Mouse (Mus musculus) embryonic fibroblast, embryonic 13.5 days (primary cell): ENCODE measurements around the gene 1700029P11Rik. TPM values are rescaled to one million over a fixed set of nuclear protein-coding genes. Genes with fewer than 3 reads are reported as not detected.
"Not testable (repeated sequence)": the region's sequence is repeated elsewhere in the genome, so short reads cannot be mapped to it uniquely, and the experiment has no call there.

Experiments
- H3K27ac ChIP-seq: 2 replicates; pipeline ENCODE4 v1.5.1; 2012; ENCODE audit warnings: low read length, control low read depth, inconsistent platforms; ENCODE audit not compliant: insufficient read depth
- H3K4me1 ChIP-seq: 2 replicates; pipeline ENCODE4 v1.6.1; 2011; ENCODE audit warnings: low read length; ENCODE audit not compliant: control insufficient read depth, insufficient read depth
- H3K4me3 ChIP-seq: 2 replicates; pipeline ENCODE4 v1.5.1; 2011; ENCODE audit warnings: mild to moderate bottlenecking, control low read depth, low read length; ENCODE audit not compliant: insufficient read depth
- CTCF ChIP-seq: IDR thresholded peaks from 2 replicates; pipeline ENCODE4 v1.5.1; 2011; ENCODE audit warnings: mild to moderate bottlenecking, control low read depth, low read length, moderate library complexity, borderline replicate concordance; ENCODE audit not compliant: insufficient read depth
- POLR2A ChIP-seq: IDR thresholded peaks from 2 replicates; pipeline ENCODE4 v1.6.1; 2011; ENCODE audit warnings: low read depth, mild to moderate bottlenecking, control low read depth, low read length, moderate library complexity
- polyA plus RNA-seq: library from polyadenylated mRNA; stranded (reverse); fragments of >200 nt; gene quantifications from 2 replicates; pipeline ENCODE4 v1.2.4, GENCODE M21; 2011; ENCODE audit warnings: low read depth; ENCODE audit not compliant: missing spikeins, insufficient read length

Gene 1700029P11Rik
- polyA plus RNA-seq, 1 experiment = not detected

DNA sequence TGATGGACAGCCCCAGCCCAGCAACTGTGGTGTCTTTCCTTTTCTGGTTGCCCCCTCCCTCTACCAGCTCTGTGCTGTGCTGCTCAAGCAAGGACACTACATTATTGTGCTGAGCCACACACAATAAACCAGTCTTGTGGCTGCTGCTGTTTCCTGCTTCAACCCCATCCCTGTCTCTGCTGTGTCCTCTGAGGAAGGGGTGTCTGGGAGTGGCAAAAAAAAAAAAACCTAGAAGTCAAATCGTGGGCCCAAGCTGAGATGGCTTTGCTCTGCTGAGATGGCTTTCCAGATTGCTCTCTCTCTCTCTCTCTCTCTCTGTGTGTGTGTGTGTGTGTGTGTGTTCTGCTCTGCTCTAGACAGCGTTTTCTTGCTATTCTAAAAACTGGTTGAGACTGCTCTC, 11.9 kb upstream of the 1700029P11Rik start:
- Histone ChIP-seq H3K27ac (no peak overlapping the region), H3K4me1 (0 out of 2 replicates have a peak, but pooled peaks cover 4% of the 10 kb centered on the region), H3K4me3 (no peak overlapping the region)
- TF ChIP-seq POLR2A (no peak), CTCF (no peak)

- TF ChIP-seq CTCF (no peak), POLR2A (no peak)
- Histone ChIP-seq H3K27ac (no peak overlapping the region), H3K4me1 (0 out of 2 replicates have a peak, but pooled peaks cover 4% of the 10 kb centered on the region), H3K4me3 (no peak overlapping the region)
These were observed 11.2 kb upstream of the 1700029P11Rik start for GRCm38 (mm10) chr15:81969173-81969572.

GRCm38 (mm10) chr15:81969635-81970034, 10.7 kb upstream of the 1700029P11Rik start:
- not testable (repeated sequence) for H3K4me3 ChIP-seq, H3K4me1 ChIP-seq, H3K27ac ChIP-seq

DNA sequence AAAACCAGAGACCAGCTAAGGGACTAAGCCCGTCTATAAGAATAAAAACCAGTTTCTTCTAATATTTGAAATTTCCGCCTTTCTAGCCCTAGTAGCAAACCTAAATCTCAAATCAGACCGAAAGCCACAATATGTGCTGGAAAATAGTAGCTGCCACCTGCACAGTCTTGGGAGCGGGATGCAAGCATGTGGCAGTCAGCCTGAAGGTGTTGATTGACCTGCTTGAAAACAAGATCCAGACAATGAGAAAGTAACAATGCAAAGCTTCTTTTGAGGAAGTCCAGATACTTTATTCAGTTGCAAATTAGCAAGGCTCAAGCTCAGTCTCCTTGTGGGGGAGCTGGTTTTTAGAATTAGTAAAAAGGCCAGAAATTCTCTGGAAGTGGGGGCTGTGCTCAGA, 9.8 kb upstream of the 1700029P11Rik start:
- not testable (repeated sequence) for H3K27ac ChIP-seq, H3K4me1 ChIP-seq, H3K4me3 ChIP-seq

DNA sequence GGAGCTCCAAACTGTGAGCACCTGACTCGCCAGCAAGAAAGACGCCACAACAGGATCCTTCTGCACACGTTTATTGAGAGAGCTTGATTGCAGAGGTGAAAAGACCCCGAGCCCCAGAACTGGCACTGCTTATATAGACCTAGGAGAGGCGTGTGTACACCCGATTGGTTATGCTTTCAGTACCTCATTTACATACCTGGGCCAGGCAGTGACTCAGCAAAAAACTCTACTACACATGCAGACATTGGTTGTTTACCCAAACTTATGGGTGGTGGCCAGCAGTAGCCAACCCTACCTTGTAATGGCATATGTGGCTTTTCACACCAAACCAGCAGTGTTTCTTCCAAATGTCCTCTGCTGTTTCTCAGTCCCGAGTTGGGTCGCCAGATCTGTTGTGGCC, 5.2 kb upstream of the 1700029P11Rik start:
- H3K4me3 ChIP-seq, H3K27ac ChIP-seq, H3K4me1 ChIP-seq: not testable (repeated sequence)

DNA sequence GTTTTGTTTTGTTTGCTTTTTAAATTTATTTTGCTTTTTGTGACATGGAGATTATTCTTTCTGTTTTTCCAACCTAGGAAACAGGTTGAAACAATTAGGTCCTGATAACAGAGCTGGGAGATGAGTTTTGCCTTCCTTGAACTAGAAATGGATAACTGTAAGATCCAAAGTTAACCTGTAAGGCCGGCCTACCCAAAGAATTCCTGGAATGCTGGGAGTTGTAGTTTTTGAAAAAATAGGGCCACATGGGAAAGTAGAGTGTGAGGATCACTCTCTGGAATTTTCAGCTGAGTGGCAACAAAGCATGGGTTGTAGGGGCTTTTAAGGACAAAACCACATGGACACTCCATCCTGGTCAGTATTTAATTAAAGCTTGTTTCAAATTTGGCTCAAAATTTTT, 1.8 kb downstream of the 1700029P11Rik start:
- H3K4me3 ChIP-seq = no peak overlapping the region
- no peaks in the 10 kb centered on the region for H3K4me1 ChIP-seq
- no peak overlapping the region for H3K27ac ChIP-seq
- TF ChIP-seq POLR2A = no peak
- TF ChIP-seq CTCF = no peak

DNA sequence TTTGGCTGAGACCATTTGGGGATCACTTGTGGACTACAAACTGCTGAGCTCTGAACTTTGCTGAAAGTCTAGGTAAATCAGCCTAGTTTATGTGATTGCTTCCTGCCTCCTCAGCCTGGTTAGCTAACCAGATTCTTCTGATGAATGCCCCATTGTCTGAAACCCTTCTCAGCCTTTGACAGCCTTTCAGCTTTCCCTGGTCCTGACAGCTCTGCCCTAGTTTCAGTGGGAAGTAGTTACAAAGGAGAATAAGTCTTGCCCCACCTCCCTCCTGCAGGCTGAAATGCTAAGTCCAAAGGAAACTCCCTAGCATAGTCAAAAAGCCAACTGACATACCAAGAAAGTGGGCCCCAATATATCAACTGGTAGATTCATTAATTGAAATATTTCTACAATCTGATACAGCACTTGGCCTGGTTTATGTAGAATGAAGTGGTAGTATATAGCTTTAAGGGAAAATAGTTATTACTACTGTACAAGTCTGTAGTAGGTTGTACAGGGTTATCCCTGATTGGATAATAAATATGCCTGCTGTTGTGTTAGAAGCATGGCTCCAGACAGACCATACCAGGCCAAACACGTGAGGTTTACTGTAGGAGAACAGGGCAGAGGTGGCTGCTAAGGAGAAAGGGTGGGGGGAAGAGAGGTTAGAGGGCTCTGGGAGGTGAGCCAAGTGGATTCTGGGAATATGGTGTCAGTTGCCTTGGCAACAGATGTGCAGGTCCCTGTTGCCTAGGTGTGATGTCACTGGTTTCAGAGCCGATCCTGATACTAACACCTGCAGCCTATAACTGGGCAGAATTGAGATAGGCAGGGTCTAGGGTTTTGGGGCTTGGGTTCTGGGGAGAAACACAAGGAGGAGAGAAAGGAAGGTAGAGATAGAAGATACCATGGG, 5.2 kb downstream of the 1700029P11Rik start:
- Histone ChIP-seq H3K27ac (no peak overlapping the region), H3K4me3 (no peak overlapping the region), H3K4me1 (no peaks in the 10 kb centered on the region)
- no peak for TF ChIP-seq CTCF

- TF ChIP-seq CTCF (no peak), POLR2A (no peak)
- H3K27ac ChIP-seq = no peak within 1 kb of the TSS
- no peaks in the 10 kb centered on the region for H3K4me1 ChIP-seq
- no peak within 1 kb of the TSS for H3K4me3 ChIP-seq
These were observed 7.3 kb downstream of the 1700029P11Rik start, which contains the start of gene Xrcc6 for GRCm38 (mm10) chr15:81987646-81988045. TSS of gene Xrcc6 (plus strand) at chr15:81987835.

GRCm38 (mm10) chr15:81989371-81990062, 9.2 kb downstream of the 1700029P11Rik start:
- Histone ChIP-seq H3K4me1 (no peaks in the 10 kb centered on the region), H3K4me3 (no peak overlapping the region), H3K27ac (no peak overlapping the region)
- TF ChIP-seq POLR2A = no peak
- TF ChIP-seq CTCF = 0 out of 2 replicates have a peak, but pooled peaks have one; percentile 37

GRCm38 (mm10) chr15:81990549-81990948, 10.2 kb downstream of the 1700029P11Rik start:
- no peak overlapping the region for H3K27ac ChIP-seq
- TF ChIP-seq CTCF (no peak), POLR2A (no peak)
- no peak overlapping the region for H3K4me3 ChIP-seq
- no peaks in the 10 kb centered on the region for H3K4me1 ChIP-seq

GRCm38 (mm10) chr15:81993992-81994391, 13.7 kb downstream of the 1700029P11Rik start:
- H3K4me3 ChIP-seq = no peak overlapping the region
- no peak for TF ChIP-seq CTCF
- no peak for TF ChIP-seq POLR2A
- H3K4me1 ChIP-seq = no peaks in the 10 kb centered on the region
- no peak overlapping the region for H3K27ac ChIP-seq
